Mouse (Mus musculus) lung, adult 18-20 months (tissue): ENCODE measurements around the gene Mup10.
"Not testable (repeated sequence)": the region's sequence is repeated elsewhere in the genome, so short reads cannot be mapped to it uniquely, and the experiment has no call there.

ENCODE experiments used
- DNase-seq, 2 experiments: peaks; one replicate each; pipeline ENCODE4 v3.0.0; 2022; ENCODE audit warnings: mixed read lengths in 2 of 2

Gene Mup10

DNA sequence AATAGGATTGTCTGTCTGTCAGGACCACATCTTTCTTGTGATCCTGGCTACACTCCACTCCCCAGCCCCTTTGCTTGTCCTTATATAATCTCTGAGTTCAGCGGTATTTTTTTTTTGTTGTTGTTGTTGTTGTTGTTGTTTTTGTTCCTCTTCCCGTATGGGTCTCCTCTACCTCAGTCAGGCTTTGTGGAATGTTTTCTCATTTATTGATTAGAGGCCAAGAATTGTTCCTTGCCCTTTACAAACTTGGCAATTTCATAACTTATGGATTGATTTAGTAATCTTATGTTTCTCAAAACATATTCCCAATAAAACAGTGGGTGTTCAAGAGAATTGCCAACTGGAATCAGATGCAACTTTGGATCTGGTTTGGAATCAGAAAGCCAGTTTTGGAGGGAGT lies at the start of gene Mup10:
Gene Mup10, minus strand, starts transcription at position 101 of the 400 bp plus-strand sequence.
- DNase-seq = not testable (repeated sequence)
